Mouse (Mus musculus) adrenal gland, postnatal 36 days (tissue): ENCODE results near the gene Msh5. TPM values are rescaled to one million over a fixed set of nuclear protein-coding genes. Genes with fewer than 3 reads are reported as not detected.
"Not testable (repeated sequence)": the region's sequence is repeated elsewhere in the genome, so short reads cannot be mapped to it uniquely, and the experiment has no call there.

Experiments used
- DNase-seq, 2 experiments: peaks; one replicate each; pipeline ENCODE4 v3.0.0; 2021; ENCODE audit warnings: mixed read lengths in 1 of 2
- total RNA-seq, 2 experiments: library from RNA; stranded (reverse); gene quantifications; 2 replicates each; pipeline ENCODE4 v1.2.3; 2021

Gene Msh5
- total RNA-seq, 2 experiments from 2014 or later: 0.95 to 1.6 TPM

DNA sequence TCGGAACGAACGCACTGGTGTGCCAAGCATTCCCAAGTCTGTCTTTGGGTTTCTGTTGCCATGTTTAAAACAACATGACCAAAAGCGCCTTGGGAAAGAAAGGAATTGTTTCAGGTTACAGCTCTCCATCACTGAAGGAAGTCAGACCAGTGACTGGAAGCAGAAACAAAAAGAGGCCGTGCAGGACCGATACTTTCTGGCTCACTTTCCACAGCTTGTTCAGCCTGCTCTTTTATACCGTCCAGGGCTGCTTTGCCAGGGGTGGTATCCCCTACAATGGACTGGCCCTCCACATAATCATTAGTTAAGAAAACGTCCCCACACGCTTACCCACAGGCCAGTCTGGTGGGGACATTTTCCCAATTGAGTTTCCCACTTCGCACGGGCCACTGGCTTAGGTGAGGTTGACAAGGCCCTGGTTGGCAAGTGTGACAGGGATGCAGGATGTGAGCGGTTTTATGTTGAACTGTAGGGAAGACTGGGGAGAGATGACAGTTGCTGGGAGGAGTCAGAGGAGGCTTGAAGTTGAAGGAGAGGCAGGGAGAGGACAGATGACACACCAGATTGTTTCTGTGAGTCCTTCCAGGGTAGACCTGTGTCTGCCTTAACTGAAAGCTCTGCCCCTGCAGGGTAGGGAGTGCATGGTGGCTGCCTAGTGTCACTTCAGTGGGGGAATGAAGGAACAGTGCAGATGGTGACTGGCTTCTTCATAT is 44.2 kb downstream of the Msh5 start:
- DNase-seq: no peak

DNA sequence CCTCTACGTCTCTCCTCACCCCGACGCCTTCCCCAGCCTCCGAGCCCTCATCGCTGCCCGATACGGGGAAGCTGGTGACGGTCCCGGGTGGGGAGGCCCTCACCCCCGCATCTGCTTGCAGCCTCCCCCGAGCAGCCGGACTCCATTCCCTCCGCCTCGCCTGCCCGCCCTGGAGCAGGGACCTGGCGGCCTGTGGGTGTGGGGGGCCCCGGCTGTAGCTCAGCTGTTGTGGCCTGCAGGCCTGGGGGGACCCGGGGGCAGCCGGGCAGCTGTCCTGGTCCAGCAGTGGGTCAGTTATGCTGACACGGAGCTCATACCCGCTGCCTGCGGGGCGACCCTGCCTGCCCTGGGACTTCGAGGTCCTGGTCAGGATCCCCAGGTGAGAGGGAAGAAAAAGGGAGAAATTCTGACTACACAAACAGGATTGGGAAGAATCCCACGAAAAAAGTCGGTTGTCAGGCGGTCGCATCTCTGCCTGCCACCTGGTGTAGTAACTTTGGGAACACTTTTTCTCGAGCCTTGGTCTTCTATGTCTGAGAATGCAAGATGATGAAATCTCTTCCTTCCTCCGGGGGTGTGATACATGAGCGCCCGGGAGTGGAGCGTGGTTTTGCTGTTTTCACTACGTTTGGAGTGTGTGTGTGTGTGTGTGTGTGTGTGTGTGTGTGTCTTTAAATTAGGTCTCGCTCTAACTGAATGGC is 44.9 kb downstream of the Msh5 start:
- no peak for DNase-seq

DNA sequence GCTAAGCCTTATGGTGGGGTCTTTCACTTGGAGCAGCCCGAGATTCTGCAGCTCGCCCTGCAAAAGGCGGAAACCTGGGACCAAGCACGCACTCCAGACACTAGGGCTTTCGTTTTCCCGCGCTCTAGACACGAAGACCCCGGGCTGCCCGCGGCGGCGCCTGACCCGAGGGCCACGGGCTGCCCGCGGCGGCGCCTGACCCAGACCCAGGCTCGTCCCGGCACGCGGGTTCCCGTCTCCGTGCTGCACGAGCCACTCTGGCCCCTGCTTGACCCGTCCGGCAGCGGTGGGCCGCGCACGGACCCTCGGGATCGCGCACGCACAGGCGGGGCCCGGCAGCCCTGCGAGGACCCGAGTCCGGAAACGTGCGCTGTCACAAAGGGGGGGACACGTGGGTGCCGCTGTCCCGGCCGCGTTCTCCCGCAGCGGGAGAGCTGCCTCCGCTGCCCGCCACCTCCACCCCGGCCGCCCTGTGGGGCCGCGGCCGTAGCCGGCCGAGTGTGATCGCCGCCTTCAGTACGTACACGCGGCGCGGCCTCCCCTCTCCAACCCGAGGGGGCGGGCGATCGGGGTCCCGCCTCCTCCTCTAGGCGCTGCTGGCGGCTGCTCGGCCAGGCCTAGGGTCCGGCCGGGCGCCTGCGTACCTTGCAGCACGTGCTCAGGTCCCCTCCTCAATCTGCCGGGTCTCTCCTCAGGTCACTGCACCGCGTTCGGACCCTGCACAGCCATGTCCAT is 45.7 kb downstream of the Msh5 start, which contains the start of gene Vars:
Vars (plus strand) TSS at position 271 of the 735 bp plus-strand sequence.
- peak; percentile 91 to 93 for DNase-seq

DNA sequence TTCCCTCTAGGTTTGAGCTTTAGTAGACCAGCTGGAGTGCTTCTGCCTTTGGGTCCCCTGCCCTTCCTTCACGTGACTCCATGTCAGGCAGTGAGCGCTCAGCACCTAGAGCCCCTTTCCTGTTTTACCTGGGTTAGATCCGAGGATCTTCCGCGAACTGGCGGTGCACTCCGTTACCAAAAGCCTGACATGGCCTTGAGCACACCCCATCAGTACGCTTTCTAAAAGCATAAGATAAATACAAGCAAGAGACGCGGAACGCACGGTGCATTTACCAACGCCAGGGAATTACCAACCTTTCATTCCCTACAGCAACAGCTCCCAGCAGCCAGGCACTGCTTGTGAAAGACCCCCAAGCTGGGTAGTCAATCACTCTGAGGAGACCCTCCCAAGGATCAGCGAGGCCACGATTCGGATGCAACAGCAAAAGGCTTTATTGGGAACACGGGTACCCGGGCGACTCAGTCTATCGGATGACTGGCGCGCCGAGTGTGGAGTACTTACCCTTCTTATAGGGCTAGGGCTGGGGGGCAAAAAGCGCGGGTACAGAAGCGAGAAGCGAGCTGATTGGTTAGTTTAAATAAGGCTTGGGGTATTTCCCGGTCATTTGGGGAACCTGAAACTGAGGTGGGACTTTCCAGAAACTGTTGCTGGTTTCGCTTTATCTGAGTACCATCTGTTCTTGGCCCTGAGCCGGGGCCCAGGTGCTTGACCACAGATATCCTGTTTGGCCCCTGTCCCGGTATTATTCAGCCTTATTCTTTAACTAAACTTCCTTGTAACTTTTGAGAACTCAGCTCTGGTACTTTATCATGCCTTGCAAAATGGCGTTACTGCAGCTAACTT is 46.5 kb downstream of the Msh5 start:
- not testable (repeated sequence) for DNase-seq

DNA sequence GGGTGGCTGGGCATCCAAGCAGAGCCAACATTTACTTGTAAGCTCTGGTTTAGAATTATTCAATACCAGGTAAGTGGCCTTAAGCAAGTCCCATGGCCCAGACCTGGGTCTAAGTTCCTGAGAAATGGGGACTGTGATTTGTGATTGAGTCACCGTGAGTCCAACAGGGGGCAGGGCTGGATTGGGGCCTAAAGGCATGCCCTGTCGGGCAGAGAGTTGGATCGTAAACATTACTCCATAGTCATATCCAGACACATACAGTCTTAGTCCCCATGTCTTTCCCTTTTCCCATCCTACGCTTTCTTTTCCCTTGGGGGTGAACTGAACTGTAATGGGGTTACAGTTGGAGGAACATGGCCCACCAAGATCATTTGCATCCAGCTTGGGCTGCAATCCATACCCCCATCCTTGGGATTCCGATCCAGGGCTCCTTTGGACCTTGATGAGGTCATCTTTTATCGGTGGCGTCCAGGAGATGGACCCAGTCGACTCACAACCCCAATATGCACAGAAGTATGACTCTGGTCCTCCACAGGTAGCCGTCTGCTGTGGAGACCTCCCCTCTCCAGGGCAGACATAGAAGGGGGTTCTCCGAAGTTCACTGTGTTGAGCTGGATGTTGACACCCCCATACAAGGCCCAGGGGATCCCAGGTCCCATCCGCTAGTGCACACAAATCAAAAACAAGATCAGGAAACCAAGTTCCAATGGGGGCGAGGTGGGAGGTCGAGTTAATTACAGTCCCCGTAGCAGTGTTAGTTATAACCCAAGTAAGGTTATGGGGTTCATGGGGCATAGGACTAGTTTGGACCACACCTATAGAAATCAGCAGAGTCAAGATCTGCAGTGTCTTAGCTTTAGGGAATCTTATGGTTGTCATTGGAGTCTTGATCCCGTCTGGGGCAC is 47.8 kb downstream of the Msh5 start:
- DNase-seq: no peak

DNA sequence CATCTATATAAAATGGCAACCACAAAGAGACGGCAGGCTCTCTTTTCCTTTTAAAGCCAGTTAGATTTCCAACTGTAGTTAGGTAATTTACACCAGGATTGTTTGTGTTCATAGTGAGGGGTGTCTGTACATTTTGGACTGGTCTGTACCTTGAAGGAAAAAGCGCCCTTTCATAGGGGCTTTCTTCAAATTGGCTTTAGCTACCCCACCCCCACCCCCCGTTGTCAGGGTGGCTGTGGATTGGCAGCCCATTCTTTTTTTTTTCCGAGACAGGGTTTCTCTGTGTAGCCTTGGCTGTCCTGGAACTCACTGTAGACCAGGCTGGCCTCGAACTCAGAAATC is 49.4 kb downstream of the Msh5 start:
- no peak for DNase-seq

DNA sequence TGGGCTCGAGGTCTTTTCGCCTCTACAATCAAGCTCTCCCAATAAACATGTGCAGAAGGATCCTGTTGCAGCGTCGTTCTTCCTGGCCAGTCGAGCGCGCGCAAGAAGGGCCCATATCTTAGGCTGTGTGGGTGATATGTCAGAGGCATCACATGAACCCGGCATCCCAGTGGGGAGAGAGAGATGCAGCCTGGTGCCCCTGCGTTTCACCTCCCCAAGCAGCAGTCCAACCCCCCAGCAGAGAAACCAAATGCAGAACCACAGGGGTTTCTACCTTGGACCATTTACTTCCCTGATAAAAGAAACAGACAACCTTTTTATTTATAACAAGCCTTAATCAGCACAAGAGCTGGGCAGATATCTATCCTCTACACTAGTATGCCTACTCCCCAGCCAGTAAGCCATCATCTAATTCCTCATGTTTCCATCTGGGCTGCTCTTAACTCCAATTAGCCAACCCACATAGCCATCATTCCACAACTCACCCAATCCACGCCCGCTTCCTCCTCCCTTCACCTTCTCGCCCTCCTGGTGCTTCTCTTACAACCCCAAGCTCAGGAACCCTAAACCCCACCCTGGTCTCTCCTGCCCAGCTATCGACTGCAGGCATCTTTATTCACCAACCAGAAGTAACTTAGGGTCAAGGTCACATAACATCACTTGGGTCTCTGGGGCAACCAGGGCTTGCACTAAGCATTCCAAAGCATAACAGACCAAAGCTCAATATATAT is 50.0 kb downstream of the Msh5 start:
- DNase-seq: no peak

DNA sequence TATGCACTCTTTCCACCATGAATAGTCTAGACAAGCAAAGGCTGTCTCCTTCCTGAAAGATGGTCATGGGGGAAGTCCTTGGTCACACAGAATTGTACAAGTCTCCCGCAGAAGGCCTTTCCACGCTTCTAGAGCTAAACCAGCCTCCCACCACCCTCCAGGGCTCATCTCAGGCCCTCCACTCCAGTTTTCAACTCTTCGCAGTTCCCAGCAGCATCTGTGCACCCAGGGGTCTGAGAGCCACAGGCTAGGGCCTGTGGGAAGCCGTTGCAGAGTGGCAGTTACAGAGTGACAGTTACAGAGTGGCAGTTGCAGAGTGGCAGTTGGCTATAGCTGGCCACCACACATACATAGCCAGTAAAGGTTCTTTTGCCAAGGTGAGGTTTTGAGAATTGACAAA is 50.6 kb downstream of the Msh5 start:
- DNase-seq: not testable (repeated sequence)

DNA sequence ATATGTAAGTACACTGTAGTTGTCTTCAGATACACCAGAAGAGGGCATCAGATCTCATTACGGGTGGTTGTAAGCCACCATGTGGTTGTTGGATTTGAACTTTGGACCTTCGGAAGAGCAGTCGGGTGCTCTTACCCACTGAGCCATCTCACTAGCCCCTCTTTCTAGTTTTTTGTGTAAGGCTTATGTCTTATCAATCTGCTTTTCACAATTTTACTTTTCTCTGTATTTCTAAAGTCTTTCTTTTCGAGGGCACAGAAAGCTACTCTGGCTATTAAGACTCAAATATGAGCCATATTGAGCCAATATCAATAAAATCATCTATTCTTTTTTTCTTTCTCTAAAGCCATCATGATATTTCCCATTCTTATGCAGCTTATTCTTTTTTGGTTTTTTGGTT is 51.4 kb downstream of the Msh5 start:
- not testable (repeated sequence) for DNase-seq

DNA sequence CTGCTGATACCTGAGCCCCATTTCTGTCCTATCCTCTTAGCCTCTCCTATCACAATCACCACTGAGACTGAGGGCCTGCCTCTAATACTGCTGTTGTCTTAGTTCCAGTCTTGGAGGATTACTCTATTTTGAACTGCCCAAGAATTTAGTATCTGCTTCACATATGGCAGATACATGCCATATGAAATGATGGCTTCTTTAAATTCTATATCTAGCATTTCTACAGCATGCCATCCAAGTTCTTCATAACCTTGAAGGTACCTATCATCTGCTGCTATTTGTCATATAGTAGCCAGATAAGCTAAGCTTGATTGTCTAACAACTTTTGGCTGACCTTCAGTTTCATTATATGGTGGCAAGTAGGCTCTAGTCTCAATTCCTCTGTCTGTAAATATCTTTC is 51.8 kb downstream of the Msh5 start:
- no peak for DNase-seq

DNA sequence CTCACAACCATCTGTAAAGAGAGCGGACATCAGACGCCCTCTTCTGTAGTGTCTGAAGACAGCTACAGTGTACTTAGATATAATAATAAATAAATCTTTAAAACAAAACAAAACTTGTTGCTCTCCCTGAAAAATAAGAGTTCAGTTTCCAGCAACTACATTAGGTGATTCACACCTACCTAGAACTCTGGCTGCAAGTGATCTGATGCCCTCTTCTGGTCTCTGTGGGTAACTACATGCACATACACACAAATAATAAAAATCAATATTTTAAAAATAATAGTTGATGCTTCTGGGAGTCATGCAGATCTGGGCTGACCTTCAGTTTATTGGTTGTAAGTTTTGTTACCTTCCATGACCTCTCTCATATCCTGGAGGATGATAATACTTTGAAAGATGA is 62.3 kb downstream of the Msh5 start:
- DNase-seq: no peak

DNA sequence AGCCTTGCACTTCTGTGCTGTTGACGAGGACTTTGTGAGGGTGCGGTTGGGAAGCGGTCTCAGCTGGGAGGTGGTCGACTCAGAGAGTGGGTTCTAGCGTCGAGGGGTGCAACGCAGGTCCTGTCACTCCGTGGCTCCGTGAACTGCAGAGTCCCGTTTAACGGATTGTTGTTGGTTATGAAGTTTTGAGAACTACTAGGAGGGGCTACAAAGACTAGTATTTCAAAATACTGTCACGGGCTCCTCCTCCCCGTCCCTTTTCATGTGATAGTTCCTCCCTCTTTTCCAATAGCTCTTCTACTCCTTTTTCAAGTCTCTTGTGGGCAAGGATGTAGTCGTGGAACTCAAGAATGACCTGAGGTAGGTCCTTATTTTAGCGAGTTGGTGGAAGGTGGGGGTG is 64.2 kb downstream of the Msh5 start:
- no peak for DNase-seq

DNA sequence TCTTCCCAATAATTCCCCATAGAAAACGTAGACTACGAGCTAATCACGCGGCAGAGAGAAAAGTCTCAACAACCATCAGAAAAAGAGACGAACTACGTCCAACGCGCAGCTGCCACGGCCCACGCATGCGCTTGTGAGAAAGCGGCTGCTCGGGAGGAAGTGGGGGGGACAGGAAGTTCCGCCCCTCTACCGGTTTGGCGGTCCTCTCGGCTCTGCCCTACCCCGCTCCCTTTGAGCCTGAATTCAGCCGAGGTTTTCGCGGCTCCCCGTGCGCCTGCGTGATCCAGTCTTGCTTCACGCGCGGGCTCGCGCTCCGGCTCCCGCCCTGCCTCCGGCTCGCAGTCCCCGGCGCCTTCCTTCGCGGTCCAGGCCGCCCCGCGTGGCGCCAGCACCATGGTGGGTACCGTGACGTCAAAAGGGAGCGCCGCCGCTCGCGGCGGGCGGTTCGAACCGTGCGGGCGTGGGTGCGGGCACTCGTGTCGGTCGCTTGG is 64.8 kb downstream of the Msh5 start, which contains the start of gene Lsm2:
Lsm2 (plus strand) TSS at position 173 of the 491 bp plus-strand sequence.
- peak; percentile 93 to 95 for DNase-seq

DNA sequence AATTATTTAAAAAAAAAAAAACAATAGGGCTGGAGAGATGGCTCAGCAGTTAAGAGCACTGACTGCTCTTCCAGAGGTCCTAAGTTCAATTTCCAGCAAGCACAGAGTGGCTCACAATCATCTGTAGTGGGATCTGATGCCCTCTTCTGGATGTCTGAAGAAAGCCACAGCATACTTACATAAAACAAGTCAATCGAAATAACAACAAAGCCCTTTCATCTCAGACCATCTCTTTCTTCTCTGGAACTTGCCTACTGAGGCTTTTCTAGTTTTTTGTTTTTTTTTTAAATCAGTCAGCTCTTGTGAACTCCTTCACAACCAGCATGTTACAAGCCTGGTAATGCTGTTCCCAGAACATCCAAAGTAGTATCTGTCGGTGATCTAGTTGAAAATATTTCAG is 65.9 kb downstream of the Msh5 start:
- peak in 1 of 2 experiments; percentile 50 for DNase-seq

DNA sequence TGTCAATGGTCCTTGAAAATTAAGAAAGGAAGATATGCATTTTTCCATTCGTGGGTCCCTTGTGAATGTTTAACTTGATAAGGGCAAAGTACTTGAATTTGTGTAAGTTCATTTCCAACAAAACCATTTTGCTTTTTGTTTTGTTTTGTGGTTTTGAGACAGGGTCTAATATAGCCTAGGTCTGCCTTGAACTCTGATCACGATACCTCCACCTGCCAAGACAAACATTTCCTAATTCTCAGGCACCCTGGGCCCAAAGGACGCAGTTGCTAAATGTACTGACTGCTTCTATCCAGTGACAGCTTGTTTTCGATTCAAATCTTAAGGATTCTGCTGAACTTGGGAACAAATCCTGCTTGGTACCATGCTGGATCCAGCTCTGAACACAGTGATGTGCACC is 66.9 kb downstream of the Msh5 start:
- no peak for DNase-seq

Other genes starting within 250 kb of the Msh5 start
- 1,000 to 10,000 TPM; 6,006 to 9,312 TPM for gene Cyp21a1, start 242.2 kb downstream of the Msh5 start, total RNA-seq
- gene Stk19, start 209.8 kb downstream of the Msh5 start, total RNA-seq: 10 to 100 TPM; 35.8 to 57.5 TPM
- 10 to 100 TPM; 66.9 to 67.3 TPM for gene Dxo, start 209.7 kb downstream of the Msh5 start, total RNA-seq
- 10 to 100 TPM; 59.5 to 59.9 TPM for gene Skiv2l, start 196.5 kb downstream of the Msh5 start, total RNA-seq
- gene Nelfe, start 196.4 kb downstream of the Msh5 start, total RNA-seq: 10 to 100 TPM; 52.6 to 53.4 TPM
- gene Cfb, start 184.2 kb downstream of the Msh5 start, total RNA-seq: 10 to 100 TPM; 11.4 to 20.9 TPM
- gene Zbtb12, start 167.3 kb downstream of the Msh5 start, total RNA-seq: 10 to 100 TPM; 10.4 to 17.4 TPM
- not detected for gene Gm20547, start 164.7 kb downstream of the Msh5 start, total RNA-seq
- 100 to 1,000 TPM in 1 of 2 experiments, 10 to 100 TPM in 1; 85.2 to 119 TPM for gene C2, start 148.5 kb downstream of the Msh5 start, total RNA-seq
- 100 to 1,000 TPM; 124 to 143 TPM for gene Ehmt2, start 148.3 kb downstream of the Msh5 start, total RNA-seq
- 1 to 10 TPM in 1 of 2 experiments, under 1 TPM in 1; 0.83 to 1.7 TPM for gene Slc44a4, start 132.3 kb downstream of the Msh5 start, total RNA-seq
- gene Neu1, start 115.5 kb downstream of the Msh5 start, total RNA-seq: 10 to 100 TPM; 25.4 to 27.4 TPM
- 100 to 1,000 TPM in 1 of 2 experiments, 10 to 100 TPM in 1; 80.1 to 206 TPM for gene Hspa1b, start 87.5 kb downstream of the Msh5 start, total RNA-seq
- not detected for gene Gm20481, start 76.8 kb downstream of the Msh5 start, total RNA-seq
- 10 to 100 TPM; 36.0 to 86.1 TPM for gene Hspa1a, start 74.6 kb downstream of the Msh5 start, total RNA-seq
- under 1 TPM; 0.20 to 0.36 TPM for gene Hspa1l, start 74.0 kb downstream of the Msh5 start, total RNA-seq
- gene Lsm2, start 64.9 kb downstream of the Msh5 start, total RNA-seq: 10 to 100 TPM; 35.2 to 35.5 TPM
- 10 to 100 TPM; 61.5 to 62.9 TPM for gene Vars, start 45.8 kb downstream of the Msh5 start, total RNA-seq
- under 1 TPM; 0.53 to 0.59 TPM for gene Vwa7, start 30.2 kb downstream of the Msh5 start, total RNA-seq
- 1 to 10 TPM in 1 of 2 experiments, under 1 TPM in 1; 0.82 to 1.3 TPM for gene Sapcd1, start 18.7 kb downstream of the Msh5 start, total RNA-seq
- gene Clic1, start 3.2 kb upstream of the Msh5 start, total RNA-seq: 100 to 1,000 TPM in 1 of 2 experiments, 10 to 100 TPM in 1; 83.6 to 109 TPM
- gene Ddah2, start 12.3 kb upstream of the Msh5 start, total RNA-seq: 10 to 100 TPM; 16.1 to 18.2 TPM
- under 1 TPM in 1 of 2 experiments, not detected in 1; 0.56 TPM for gene Ly6g6c, start 18.6 kb upstream of the Msh5 start, total RNA-seq
- gene Mpig6b, start 19.4 kb upstream of the Msh5 start, total RNA-seq: not detected
- under 1 TPM in 1 of 2 experiments, not detected in 1; 0.50 TPM for gene Ly6g6e, start 30.2 kb upstream of the Msh5 start, total RNA-seq
- under 1 TPM in 1 of 2 experiments, not detected in 1; 0.43 TPM for gene Ly6g6d, start 31.3 kb upstream of the Msh5 start, total RNA-seq
- not detected for gene Ly6g6f, start 38.9 kb upstream of the Msh5 start, total RNA-seq
- 10 to 100 TPM; 73.9 to 89.4 TPM for gene Abhd16a, start 42.5 kb upstream of the Msh5 start, total RNA-seq
- gene Ly6g5c, start 61.5 kb upstream of the Msh5 start, total RNA-seq: not detected
- gene Ly6g5b, start 68.7 kb upstream of the Msh5 start, total RNA-seq: under 1 TPM; 0.26 to 0.43 TPM
- gene Gpank1, start 74.7 kb upstream of the Msh5 start, total RNA-seq: 10 to 100 TPM; 11.1 to 12.1 TPM
- gene Csnk2b, start 75.3 kb upstream of the Msh5 start, total RNA-seq: 100 to 1,000 TPM; 207 to 209 TPM
- 10 to 100 TPM; 25.0 to 29.5 TPM for gene D17H6S53E, start 79.6 kb upstream of the Msh5 start, total RNA-seq
- not detected for gene Apom, start 85.3 kb upstream of the Msh5 start, total RNA-seq
- gene Bag6, start 88.4 kb upstream of the Msh5 start, total RNA-seq: 100 to 1,000 TPM; 372 to 389 TPM
- gene Prrc2a, start 118.2 kb upstream of the Msh5 start, total RNA-seq: 100 to 1,000 TPM; 212 to 261 TPM
- gene Aif1, start 129.3 kb upstream of the Msh5 start, total RNA-seq: 1 to 10 TPM; 3.8 to 4.4 TPM
- 1 to 10 TPM; 4.4 to 4.8 TPM for gene Lst1, start 141.7 kb upstream of the Msh5 start, total RNA-seq
- gene Ltb, start 147.7 kb upstream of the Msh5 start, total RNA-seq: 1 to 10 TPM in 1 of 2 experiments, under 1 TPM in 1; 0.89 to 6.6 TPM
- gene Tnf, start 155.3 kb upstream of the Msh5 start, total RNA-seq: under 1 TPM; 0.23 to 0.36 TPM
- under 1 TPM; 0.36 to 0.40 TPM for gene Lta, start 158.6 kb upstream of the Msh5 start, total RNA-seq
- gene Gm16181, start 174.1 kb upstream of the Msh5 start, total RNA-seq: not detected
- gene Atp6v1g2, start 186.9 kb upstream of the Msh5 start, total RNA-seq: 1 to 10 TPM; 4.8 to 6.7 TPM
- 10 to 100 TPM; 15.5 to 20.1 TPM for gene Nfkbil1, start 189.0 kb upstream of the Msh5 start, total RNA-seq
- 100 to 1,000 TPM; 199 to 225 TPM for gene Ddx39b, start 195.0 kb upstream of the Msh5 start, total RNA-seq
- gene H2-D1, start 216.0 kb upstream of the Msh5 start, total RNA-seq: 100 to 1,000 TPM; 170 to 266 TPM